Mouse (Mus musculus): ENCODE measurements at regions not wholly inside any gene's neighbourhood (a gene's known extent, or its start where the extent isn't known, plus 50 kb on each side); places are given as distances from the start of the nearest gene placed in this dataset.

DNA sequence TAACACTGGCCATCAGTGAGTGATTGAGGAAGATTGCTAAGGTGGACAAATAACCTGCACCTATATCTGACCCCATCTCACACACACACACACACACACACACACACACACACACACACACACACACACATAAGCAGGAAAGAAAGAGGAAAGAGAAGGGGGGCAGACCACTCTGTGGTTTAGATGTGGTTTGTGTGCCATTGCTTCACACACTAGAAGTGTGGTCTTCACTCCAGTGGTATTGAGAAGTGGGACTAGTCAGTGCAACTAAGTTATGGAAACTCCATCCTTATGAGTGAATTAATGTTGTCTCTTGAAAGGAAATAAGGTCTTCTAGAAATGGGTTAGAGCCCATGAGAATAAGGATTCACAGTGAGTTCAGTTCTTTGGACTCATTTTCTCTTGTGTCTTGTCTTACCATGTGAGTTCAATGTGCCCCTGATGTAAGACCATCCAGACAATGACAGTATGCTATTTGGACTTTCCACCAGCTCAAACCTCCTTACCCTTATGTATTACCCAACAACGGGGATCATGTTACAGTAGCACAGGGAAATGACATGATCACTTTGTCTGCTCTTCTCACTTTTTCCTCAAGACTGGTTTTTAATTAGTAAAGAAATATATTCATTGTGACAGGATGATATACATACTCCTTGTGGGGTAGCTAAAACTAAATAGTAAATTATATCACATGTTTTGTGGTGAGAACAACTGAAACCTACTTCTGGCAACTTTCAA is 88.7 kb downstream of the A730009L09Rik start:
- TF ChIP-seq POLR2A (IDR thresholded peaks at IDR 0.05; ENCODE audit: low read depth, low read length) (no peak), CTCF (IDR thresholded peaks at IDR 0.05; ENCODE audit: extremely low read depth, insufficient read depth, insufficient read length, insufficient replicate concordance) (no peak)
